Mouse (Mus musculus) bone marrow, adult 2 months (tissue): ENCODE measurements at regions not wholly inside any gene's neighbourhood (a gene's known extent, or its start where the extent isn't known, plus 50 kb on each side); places are given as distances from the start of the nearest gene placed in this dataset.

Experiments
- H3K27ac ChIP-seq: fragments of 200-500 bp; 2 replicates; pipeline ENCODE4 v1.5.1; 2012; ENCODE audit warnings: low read depth, mild to moderate bottlenecking, control low read depth, inconsistent platforms, low read length; ENCODE audit not compliant: control insufficient read depth, poor library complexity, insufficient read depth
- H3K4me1 ChIP-seq: fragments of 200-500 bp; 2 replicates; pipeline ENCODE4 v1.6.1; 2011; ENCODE audit warnings: low read length; ENCODE audit not compliant: control insufficient read depth, insufficient read depth
- H3K4me3 ChIP-seq: fragments of 200-500 bp; replicated peaks from 2 replicates; pipeline ENCODE3; 2011; ENCODE audit warnings: mild to moderate bottlenecking, low read depth, low read length, control low read depth; ENCODE audit not compliant: control insufficient read depth
- CTCF ChIP-seq: fragments of 200-500 bp; IDR thresholded peaks from 2 replicates; pipeline ENCODE4 v1.5.1; 2011; ENCODE audit warnings: low read length, control low read depth; ENCODE audit not compliant: control insufficient read depth, insufficient read depth
- POLR2A ChIP-seq: fragments of 200-500 bp; IDR thresholded peaks from 2 replicates; pipeline ENCODE4 v1.6.1; 2011; ENCODE audit warnings: low read depth, mild to moderate bottlenecking, control low read depth, low read length, borderline replicate concordance; ENCODE audit not compliant: control insufficient read depth
- WGBS: fragments of 180-500 bp; shearing (Covaris S2); methylation state at CpG from one replicate; pipeline ENCODE4 v1.1.7; 2018; 5-methylcytosine and 5-hydroxymethylcytosine counted together

DNA sequence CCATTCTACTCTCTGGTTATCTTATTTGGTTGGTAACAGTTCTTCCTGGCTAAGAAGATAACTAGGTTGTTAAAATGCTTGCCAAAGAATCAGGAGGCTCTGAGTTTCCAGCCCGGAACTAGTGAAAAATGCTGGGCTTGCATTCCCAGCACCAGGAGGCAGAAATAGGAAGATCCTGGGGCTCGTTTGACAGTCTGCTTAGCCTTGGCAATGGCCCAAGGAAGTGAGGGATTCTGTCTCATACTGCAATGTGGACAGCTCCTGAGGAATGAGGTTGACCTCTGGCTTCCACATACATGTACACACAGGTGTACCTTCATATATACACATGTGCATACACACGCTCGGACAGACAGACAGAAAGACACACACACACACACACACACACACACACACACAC, 340.6 kb upstream of the Id2 start:
- WGBS, result 55% methylated on average over 4 of the region's 4 CpGs
- Histone ChIP-seq H3K4me3 (no peak overlapping the region), H3K4me1 (peaks cover 2% of the 10 kb centered on the region; the same call in 1 of the 2 replicates), H3K27ac (no peak overlapping the region)
- TF ChIP-seq CTCF (no peak), POLR2A (no peak)

- TF ChIP-seq POLR2A (no peak), CTCF (no peak)
- Histone ChIP-seq H3K4me3 (no peak overlapping the region), H3K4me1 (peaks cover 2% of the 10 kb centered on the region; the same call in 1 of the 2 replicates), H3K27ac (no peak overlapping the region)
- WGBS, result 87% methylated on average over 6 of the region's 6 CpGs
Observed at GRCm38 (mm10) chr12:25436220-25436911, 339.4 kb upstream of the Id2 start.

- Histone ChIP-seq H3K4me1 (no peaks in the 10 kb centered on the region; the same call in 1 of the 2 replicates), H3K27ac (no peak overlapping the region), H3K4me3 (no peak overlapping the region)
- 92% methylated on average over 6 of the region's 6 CpGs for WGBS
- no peak for TF ChIP-seq POLR2A
- TF ChIP-seq CTCF, result no peak
Observed at GRCm38 (mm10) chr12:25432796-25433195, 335.9 kb upstream of the Id2 start.

- 27% methylated on average over 4 of the region's 4 CpGs for WGBS
- no peak for TF ChIP-seq CTCF
- TF ChIP-seq POLR2A, result no peak
- H3K4me1 ChIP-seq, result no peaks in the 10 kb centered on the region; the same call in 1 of the 2 replicates
Observed at GRCm38 (mm10) chr12:25430911-25431310, 334.0 kb upstream of the Id2 start.

GRCm38 (mm10) chr12:25427911-25428642, 331.1 kb upstream of the Id2 start:
- Histone ChIP-seq H3K27ac (no peak overlapping the region), H3K4me1 (no peaks in the 10 kb centered on the region; the same call in 1 of the 2 replicates), H3K4me3 (no peak overlapping the region)
- 82% methylated on average over 11 of the region's 11 CpGs for WGBS
- TF ChIP-seq POLR2A (no peak), CTCF (no peak)

More at GRCm38 (mm10) chr12:25430911-25431310, 334.0 kb upstream of the Id2 start:
- Histone ChIP-seq H3K4me3 (no peak overlapping the region), H3K27ac (no peak overlapping the region)

- Histone ChIP-seq H3K4me1 (peaks cover 1% of the 10 kb centered on the region; the same call in 1 of the 2 replicates), H3K4me3 (no peak overlapping the region), H3K27ac (no peak overlapping the region)
- TF ChIP-seq POLR2A, result no peak
- TF ChIP-seq CTCF, result no peak
- 84% methylated on average over 4 of the region's 4 CpGs for WGBS
Observed at GRCm38 (mm10) chr12:25417336-25417735, 320.4 kb upstream of the Id2 start.

- Histone ChIP-seq H3K4me3 (no peak overlapping the region), H3K4me1 (peaks cover 1% of the 10 kb centered on the region; the same call in 1 of the 2 replicates), H3K27ac (no peak overlapping the region)
- TF ChIP-seq POLR2A (no peak), CTCF (no peak)
- 82% methylated on average over 3 of the region's 3 CpGs for WGBS
Observed at GRCm38 (mm10) chr12:25416571-25416970, 319.6 kb upstream of the Id2 start.

DNA sequence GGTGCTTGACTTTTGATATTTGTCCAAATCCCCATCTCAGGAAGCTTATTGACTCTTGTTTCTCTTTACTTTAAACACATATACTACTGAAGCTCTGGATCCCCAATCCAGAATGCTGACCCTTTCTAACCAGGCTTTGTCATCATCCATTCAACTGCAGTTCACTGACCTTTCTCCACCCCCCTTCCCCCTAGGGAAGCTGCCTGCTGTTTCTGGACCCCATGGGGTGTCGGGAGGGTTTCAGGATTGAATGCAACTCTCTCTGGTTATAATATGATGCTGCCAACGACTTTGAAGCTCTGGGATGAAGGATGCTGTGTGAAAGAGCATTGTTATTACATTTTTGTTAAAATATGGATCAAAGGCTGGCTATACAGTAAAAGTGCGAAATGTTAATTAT, 318.7 kb upstream of the Id2 start:
- no peak for TF ChIP-seq POLR2A
- TF ChIP-seq CTCF, result no peak
- WGBS, result 65% methylated on average over 3 of the region's 3 CpGs
- Histone ChIP-seq H3K4me1 (peaks cover 1% of the 10 kb centered on the region; the same call in 1 of the 2 replicates), H3K27ac (no peak overlapping the region), H3K4me3 (no peak overlapping the region)
